Mouse (Mus musculus): Measurements from ENCODE around the gene Alox8. TPM values are rescaled to one million over a fixed set of nuclear protein-coding genes. Genes with fewer than 3 reads are reported as not detected.

Gene Alox8
- 0.20 TPM in 1 of 2 replicates, not detected in the other for polyA plus RNA-seq (2015; fragmentation: Nextera tagmentation; extraction: Ambion mirVana)

DNA sequence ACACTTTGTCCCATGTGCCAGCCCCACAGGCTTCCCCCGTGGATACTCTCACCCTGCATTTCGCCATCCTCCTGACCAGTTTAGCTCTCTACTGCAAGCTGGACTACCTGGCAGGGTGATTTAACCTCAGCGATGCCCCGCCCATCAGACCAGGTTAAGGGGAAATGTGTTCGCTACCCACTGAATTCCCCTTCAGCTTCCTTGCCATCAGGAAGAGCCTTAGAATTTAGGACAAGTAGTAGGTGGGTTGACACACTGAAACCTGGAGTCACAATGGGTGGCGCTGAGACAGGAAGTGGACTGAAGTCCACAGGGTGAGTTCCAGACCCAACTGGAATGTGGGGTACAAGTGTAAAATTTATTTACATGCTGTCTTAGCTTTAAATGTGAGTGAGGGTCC is at the start of gene Alox8:
Gene Alox8 (minus strand): TSS at position 101 of the 400 bp plus-strand sequence.
- Histone ChIP-seq H3K4me1 (replicated peaks) (no peaks in the 10 kb centered on the region; the same call in 1 of the 2 replicates), H3K36me3 (no peaks in the 10 kb centered on the region), H3K27me3 (peaks cover 53% of the 10 kb centered on the region), H3K27ac (no peak within 1 kb of the TSS), H3K9me3 (replicated peaks) (no peaks in the 10 kb centered on the region), H3K4me3 (replicated peaks) (no peak within 1 kb of the TSS), H3K4me2 (peak within 1 kb of the TSS; percentile 22; the same call in 1 of the 2 replicates), H3K9ac (no peak within 1 kb of the TSS)
- WGBS (ENCODE audit: insufficient replicate concordance) = 28% methylated on average over 6 of the region's 6 CpGs
- ATAC-seq (ENCODE audit: low read depth) (no peak), DNase-seq (no peak)

- Histone ChIP-seq H3K27me3 (0 out of 2 replicates have a peak, but pooled peaks cover 10% of the 10 kb centered on the region), H3K9me3 (replicated peaks) (no peaks in the 10 kb centered on the region), H3K4me1 (replicated peaks) (no peaks in the 10 kb centered on the region), H3K36me3 (no peaks in the 10 kb centered on the region), H3K27ac (no peak overlapping the region), H3K4me2 (no peak overlapping the region), H3K9ac (no peak overlapping the region), H3K4me3 (replicated peaks) (no peak overlapping the region)
- ATAC-seq (ENCODE audit: low read depth) (no peak), DNase-seq (no peak)
- 10% methylated on average over 2 of the region's 2 CpGs for WGBS (ENCODE audit: insufficient replicate concordance)
These were observed 48.0 kb upstream of the Alox8 start for GRCm38 (mm10) chr11:69245643-69246042.

DNA sequence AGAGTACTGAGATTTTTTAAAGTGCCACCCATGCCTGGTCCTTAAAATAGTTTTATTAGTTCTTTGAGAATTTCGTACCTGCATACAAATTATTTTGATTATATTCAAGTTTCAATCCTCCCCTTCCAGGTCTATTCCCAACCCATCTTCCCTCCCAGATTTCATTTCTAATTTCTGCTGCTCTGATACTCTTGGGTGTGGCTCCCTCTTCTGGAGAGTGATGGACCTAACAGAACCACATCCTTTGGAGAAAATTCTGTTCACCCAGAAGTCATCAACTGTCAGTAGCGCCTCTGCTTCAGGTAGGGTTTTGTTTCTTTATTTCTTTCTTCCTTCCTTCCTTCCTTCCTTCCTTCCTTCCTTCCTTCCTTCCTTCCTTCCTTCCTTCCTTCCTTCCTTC is 47.3 kb upstream of the Alox8 start:
- DNase-seq = no peak
- Histone ChIP-seq H3K9ac (no peak overlapping the region), H3K27me3 (0 out of 2 replicates have a peak, but pooled peaks cover 11% of the 10 kb centered on the region), H3K36me3 (no peaks in the 10 kb centered on the region), H3K27ac (no peak overlapping the region), H3K4me2 (no peak overlapping the region), H3K4me3 (replicated peaks) (no peak overlapping the region), H3K9me3 (replicated peaks) (no peaks in the 10 kb centered on the region), H3K4me1 (replicated peaks) (no peaks in the 10 kb centered on the region)
- 7% methylated on average over 2 of the region's 2 CpGs for WGBS (ENCODE audit: insufficient replicate concordance)
- no peak for ATAC-seq (ENCODE audit: low read depth)

DNA sequence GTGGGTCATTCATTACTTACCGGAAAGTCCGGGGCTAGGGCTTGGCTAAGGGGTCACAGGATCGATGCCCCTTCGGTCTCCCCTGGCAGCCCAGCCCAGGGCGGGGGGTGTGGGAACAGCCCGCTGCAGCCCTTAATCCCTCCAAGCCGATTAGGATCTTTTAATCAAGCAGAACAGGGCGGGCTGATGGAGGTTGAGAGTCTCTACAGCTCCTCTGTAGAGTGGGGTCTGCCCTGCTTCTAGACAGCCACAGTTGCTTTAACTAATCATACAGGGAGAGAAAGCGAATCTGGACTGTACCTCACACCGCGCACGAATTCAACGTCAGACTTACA is 39.2 kb upstream of the Alox8 start, which contains the start of gene Gucy2e:
Gene Gucy2e (minus strand): TSS at position 111 of the 335 bp plus-strand sequence.
- no peak within 1 kb of the TSS for H3K9ac ChIP-seq
- H3K9me3 ChIP-seq (replicated peaks) = no peaks in the 10 kb centered on the region
- no peak within 1 kb of the TSS for H3K27ac ChIP-seq
- peaks cover 16% of the 10 kb centered on the region for H3K4me1 ChIP-seq (replicated peaks)
- H3K27me3 ChIP-seq = peaks cover 73% of the 10 kb centered on the region
- DNase-seq = no peak
- H3K4me3 ChIP-seq (replicated peaks) = peak within 1 kb of the TSS; percentile 36
- no peaks in the 10 kb centered on the region for H3K36me3 ChIP-seq
- no peak for ATAC-seq (ENCODE audit: low read depth)
- 21% methylated on average over 13 of the region's 13 CpGs for WGBS (ENCODE audit: insufficient replicate concordance)
- H3K4me2 ChIP-seq = peak within 1 kb of the TSS; percentile 61

- 5% methylated on average over 51 of the region's 51 CpGs for WGBS (ENCODE audit: insufficient replicate concordance)
- DNase-seq (no peak), ATAC-seq (ENCODE audit: low read depth) (no peak)
- peaks cover 16% of the 10 kb centered on the region for H3K4me1 ChIP-seq (replicated peaks)
- no peaks in the 10 kb centered on the region for H3K9me3 ChIP-seq (replicated peaks)
- no peaks in the 10 kb centered on the region for H3K36me3 ChIP-seq
- H3K27me3 ChIP-seq = peaks cover 79% of the 10 kb centered on the region
- H3K27ac ChIP-seq = no peak overlapping the region
- H3K4me2 ChIP-seq = peak overlapping the region; percentile 61
- H3K4me3 ChIP-seq (replicated peaks) = peak overlapping the region; percentile 36
- no peak overlapping the region for H3K9ac ChIP-seq
These were observed 38.6 kb upstream of the Alox8 start for GRCm38 (mm10) chr11:69236061-69236925.

DNA sequence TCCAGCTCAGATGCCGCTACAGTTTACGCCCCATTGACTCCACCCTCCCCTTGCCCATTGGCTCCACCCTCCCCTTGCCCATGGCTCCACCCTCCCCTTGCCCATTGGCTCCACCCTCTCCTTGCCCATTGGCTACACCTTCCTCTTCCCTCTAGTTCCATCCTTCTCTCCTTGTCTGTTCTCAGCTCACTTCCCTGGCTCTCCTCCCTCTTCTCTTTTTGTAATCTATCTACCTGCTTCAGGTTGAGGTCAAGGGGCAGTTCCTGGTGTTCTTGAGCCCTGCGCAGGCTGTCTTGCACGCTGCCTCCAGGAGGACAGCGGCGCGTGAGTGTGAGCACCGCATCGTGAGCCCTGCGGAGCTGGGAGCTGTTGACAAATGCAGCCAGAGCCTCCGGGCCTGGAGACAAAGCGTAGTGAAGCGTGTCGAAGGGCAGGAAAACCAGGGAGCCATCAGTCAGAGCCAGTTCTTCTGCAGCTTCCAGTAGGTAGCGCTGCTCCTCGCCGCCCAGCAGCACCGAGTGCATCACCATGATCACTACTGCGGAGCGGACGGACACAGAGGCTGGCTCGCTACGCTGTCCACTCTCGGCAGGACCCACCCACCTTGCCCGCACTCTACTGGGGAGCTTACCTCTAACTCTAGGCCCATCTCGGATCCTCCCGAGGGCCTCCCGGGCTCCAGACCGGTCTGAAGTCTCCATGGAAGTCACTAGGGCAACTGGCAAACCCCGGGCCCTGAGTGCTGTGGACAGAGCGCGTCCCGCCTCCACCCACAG is 37.8 kb upstream of the Alox8 start:
- WGBS (ENCODE audit: insufficient replicate concordance) = 3% methylated on average over 33 of the region's 33 CpGs
- Histone ChIP-seq H3K27me3 (peaks cover 83% of the 10 kb centered on the region), H3K4me2 (peak overlapping the region; percentile 61), H3K9ac (no peak overlapping the region), H3K9me3 (replicated peaks) (no peaks in the 10 kb centered on the region), H3K36me3 (no peaks in the 10 kb centered on the region), H3K4me3 (replicated peaks) (peak overlapping the region; percentile 36), H3K27ac (no peak overlapping the region), H3K4me1 (replicated peaks) (peaks cover 16% of the 10 kb centered on the region)
- ATAC-seq (ENCODE audit: low read depth) = peak; percentile 88
- DNase-seq = peak; percentile 66

GRCm38 (mm10) chr11:69233141-69233540 is 35.5 kb upstream of the Alox8 start:
- peaks cover 78% of the 10 kb centered on the region for H3K27me3 ChIP-seq
- no peak for ATAC-seq (ENCODE audit: low read depth)

GRCm38 (mm10) chr11:69230420-69230819 is 32.8 kb upstream of the Alox8 start:
- 61% methylated on average over 4 of the region's 4 CpGs for WGBS (ENCODE audit: insufficient replicate concordance)
- no peak for ATAC-seq (ENCODE audit: low read depth)
- Histone ChIP-seq H3K27me3 (peaks cover 67% of the 10 kb centered on the region), H3K4me2 (no peak overlapping the region), H3K36me3 (no peaks in the 10 kb centered on the region), H3K9me3 (replicated peaks) (no peaks in the 10 kb centered on the region), H3K9ac (no peak overlapping the region), H3K27ac (no peak overlapping the region), H3K4me1 (replicated peaks) (peaks cover 7% of the 10 kb centered on the region), H3K4me3 (replicated peaks) (no peak overlapping the region)
- no peak for DNase-seq

More at GRCm38 (mm10) chr11:69233141-69233540, 35.5 kb upstream of the Alox8 start:
- H3K9me3 ChIP-seq (replicated peaks) = no peaks in the 10 kb centered on the region
- no peak overlapping the region for H3K27ac ChIP-seq
- no peak for DNase-seq
- no peak overlapping the region for H3K9ac ChIP-seq
- H3K4me3 ChIP-seq (replicated peaks) = no peak overlapping the region
- 19% methylated on average over 2 of the region's 2 CpGs for WGBS (ENCODE audit: insufficient replicate concordance)
- H3K4me1 ChIP-seq (replicated peaks) = peaks cover 16% of the 10 kb centered on the region
- H3K4me2 ChIP-seq = no peak overlapping the region
- H3K36me3 ChIP-seq = no peaks in the 10 kb centered on the region

DNA sequence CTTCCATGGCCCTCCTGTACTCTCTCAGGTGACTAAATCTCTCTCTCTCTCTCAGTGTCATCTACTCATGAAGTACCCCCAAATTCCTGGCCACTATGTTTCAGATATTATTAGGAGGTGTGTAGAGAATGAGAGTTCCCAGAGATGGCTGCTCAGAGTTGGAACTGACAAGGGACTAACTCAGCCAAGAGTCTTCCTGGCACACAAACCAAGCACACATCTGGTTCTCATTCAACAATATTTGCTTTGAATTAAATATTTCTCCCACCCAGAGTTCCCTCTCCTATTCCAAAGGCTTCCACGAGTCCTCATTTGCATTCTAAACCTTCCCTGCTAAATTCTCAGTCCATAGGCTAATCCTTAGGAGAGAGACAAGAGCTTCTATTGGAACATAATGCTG is 28.1 kb upstream of the Alox8 start:
- no peak overlapping the region for H3K4me3 ChIP-seq (replicated peaks)
- no peaks in the 10 kb centered on the region for H3K36me3 ChIP-seq
- H3K9ac ChIP-seq = no peak overlapping the region
- H3K4me2 ChIP-seq = no peak overlapping the region
- H3K4me1 ChIP-seq (replicated peaks) = no peaks in the 10 kb centered on the region
- no peaks in the 10 kb centered on the region for H3K9me3 ChIP-seq (replicated peaks)
- peaks cover 28% of the 10 kb centered on the region for H3K27me3 ChIP-seq
- no peak overlapping the region for H3K27ac ChIP-seq
- 55% methylated on average over 1 of the region's 1 CpGs for WGBS (ENCODE audit: insufficient replicate concordance)
- no peak for ATAC-seq (ENCODE audit: low read depth)
- no peak for DNase-seq

DNA sequence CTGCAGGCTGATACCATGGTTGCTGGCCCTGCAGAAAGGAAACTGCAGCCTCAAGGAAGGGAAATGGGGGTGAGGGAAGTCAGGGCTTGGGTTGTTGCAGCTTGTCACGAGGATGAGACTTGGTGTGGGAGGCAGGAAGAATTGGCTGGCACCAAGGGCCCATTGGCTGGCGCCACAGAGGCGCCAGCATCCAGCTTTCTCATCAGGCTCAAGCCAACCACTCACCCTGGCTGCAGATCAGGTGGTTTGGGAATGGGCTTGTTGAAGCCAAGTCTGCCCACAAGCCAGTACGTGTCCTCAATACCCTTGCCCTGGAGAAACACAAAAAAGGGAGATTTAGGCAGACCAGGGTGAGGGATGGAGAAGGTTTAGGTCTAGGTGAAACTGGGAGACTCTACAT is 25.5 kb upstream of the Alox8 start:
- H3K9me3 ChIP-seq (replicated peaks) = no peaks in the 10 kb centered on the region
- no peaks in the 10 kb centered on the region for H3K4me1 ChIP-seq (replicated peaks)
- ATAC-seq (ENCODE audit: low read depth) (no peak), DNase-seq (no peak)
- H3K9ac ChIP-seq = no peak overlapping the region
- 63% methylated on average over 4 of the region's 4 CpGs for WGBS (ENCODE audit: insufficient replicate concordance)
- H3K4me2 ChIP-seq = no peak overlapping the region
- no peaks in the 10 kb centered on the region for H3K36me3 ChIP-seq
- no peak overlapping the region for H3K27ac ChIP-seq
- H3K27me3 ChIP-seq = peaks cover 18% of the 10 kb centered on the region; the same call in 1 of the 2 replicates
- H3K4me3 ChIP-seq (replicated peaks) = no peak overlapping the region

DNA sequence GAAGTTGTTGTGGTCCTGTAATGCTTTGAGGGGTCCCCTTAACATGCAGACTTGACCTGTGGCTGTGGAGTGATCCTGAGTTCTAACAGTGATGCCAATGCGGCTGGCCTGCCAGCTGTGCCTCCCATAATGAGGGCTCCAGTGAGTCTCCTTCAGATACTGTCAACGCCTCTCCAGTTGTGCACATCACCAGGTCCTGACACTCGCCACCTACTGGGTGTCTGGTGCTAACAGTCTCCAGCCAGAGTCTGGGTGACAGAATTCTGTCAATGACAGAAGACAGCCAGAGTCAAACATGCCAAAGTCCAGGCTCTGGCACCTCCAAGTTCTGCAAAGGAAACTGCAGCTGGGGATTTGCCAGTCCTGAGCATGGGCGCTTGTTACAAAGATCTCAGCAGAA is 23.4 kb upstream of the Alox8 start:
- 60% methylated on average over 4 of the region's 4 CpGs for WGBS (ENCODE audit: insufficient replicate concordance)
- no peak overlapping the region for H3K9ac ChIP-seq
- H3K4me2 ChIP-seq = no peak overlapping the region
- H3K4me3 ChIP-seq (replicated peaks) = no peak overlapping the region
- no peaks in the 10 kb centered on the region for H3K9me3 ChIP-seq (replicated peaks)
- no peaks in the 10 kb centered on the region for H3K4me1 ChIP-seq (replicated peaks)
- H3K27ac ChIP-seq = no peak overlapping the region
- 0 out of 2 replicates have a peak, but pooled peaks cover 2% of the 10 kb centered on the region for H3K27me3 ChIP-seq
- no peaks in the 10 kb centered on the region for H3K36me3 ChIP-seq
- ATAC-seq (ENCODE audit: low read depth) = no peak
- DNase-seq = no peak

Data from liver, embryonic 13.5 days (tissue).